Mouse (Mus musculus) spleen, adult 12 weeks (tissue): ENCODE data around the gene Olfr948.

Source experiments
- DNase-seq: peaks from one replicate; pipeline ENCODE4 v3.0.0; 2022; ENCODE audit warnings: low spot score

Olfr948 gene

GRCm38 (mm10) chr9:39325945-39326344 lies at the start of gene Olfr948:
Olfr948 (minus strand) TSS chr9:39326045.
- no peak for DNase-seq

GRCm38 (mm10) chr9:39287136-39287535 lies 38.7 kb downstream of the Olfr948 start:
- DNase-seq = no peak

GRCm38 (mm10) chr9:39276718-39277117 lies 49.1 kb downstream of the Olfr948 start, which contains the start of gene Olfr945:
Olfr945 (minus strand) TSS chr9:39276818.
- no peak for DNase-seq
